Mouse (Mus musculus) kidney, postnatal 0 days (tissue): Measurements from ENCODE around the gene Btbd9. TPM values are rescaled to one million over a fixed set of nuclear protein-coding genes. Genes with fewer than 3 reads are reported as not detected.

Source experiments
- ATAC-seq: fragments of 200-750 bp; cut with Nextera tagmentation; replicated peaks from 2 replicates; pipeline ENCODE4 v1.8.0; 2017; ENCODE audit warnings: low read depth, moderate number of reproducible peaks, moderate TSS enrichment, moderate library complexity; ENCODE audit not compliant: low FRiP score
- DNase-seq: peaks from one replicate; pipeline ENCODE4 v3.0.0-alpha.2; 2016; ENCODE audit warnings: low spot score
- H3K27ac ChIP-seq: fragments of 300-500 bp; sonication (generic); 2 replicates; pipeline ENCODE4 v1.5.1; 2014; ENCODE audit warnings: mild to moderate bottlenecking
- H3K27me3 ChIP-seq: fragments of 300-500 bp; sonication (generic); 2 replicates; pipeline ENCODE4 v1.6.1; 2014; ENCODE audit warnings: low read length, mixed read lengths; ENCODE audit not compliant: insufficient read depth
- H3K36me3 ChIP-seq: fragments of 300-500 bp; sonication (generic); 2 replicates; pipeline ENCODE4 v1.6.1; 2014; ENCODE audit warnings: low read length, mixed read lengths; ENCODE audit not compliant: insufficient read depth
- H3K4me1 ChIP-seq: fragments of 300-500 bp; sonication (generic); replicated peaks from 2 replicates; pipeline ENCODE4 v1.6.1; 2014; ENCODE audit warnings: antibody characterized with exemption, low read length, mixed read lengths; ENCODE audit not compliant: insufficient read depth
- H3K4me2 ChIP-seq: fragments of 300-500 bp; sonication (generic); 2 replicates; pipeline ENCODE4 v1.6.1; 2014; ENCODE audit warnings: mild to moderate bottlenecking, low read length, moderate library complexity, mixed read lengths
- H3K4me3 ChIP-seq: fragments of 300-500 bp; sonication (generic); replicated peaks from 2 replicates; pipeline ENCODE4 v1.5.1; 2014; ENCODE audit warnings: low read depth, low read length
- H3K9ac ChIP-seq: fragments of 300-500 bp; sonication (generic); 2 replicates; pipeline ENCODE4 v1.6.1; 2014; ENCODE audit warnings: low read depth, low read length
- H3K9me3 ChIP-seq: fragments of 300-500 bp; sonication (generic); replicated peaks from 2 replicates; pipeline ENCODE4 v1.6.1; 2016; ENCODE audit warnings: low read length, inconsistent platforms, mixed read lengths
- CTCF ChIP-seq: IDR thresholded peaks from 2 replicates; pipeline ENCODE4 v1.5.1; 2016; ENCODE audit warnings: antibody characterized with exemption, low read depth, mild to moderate bottlenecking, moderate library complexity
- WGBS: fragments of 180-500 bp; shearing (Covaris S2); extraction: QIAGEN DNeasy Blood & Tissue Kit; methylation state at CpG from one replicate; pipeline ENCODE4 v1.1.7; 2014; 5-methylcytosine and 5-hydroxymethylcytosine counted together
- polyA plus RNA-seq: library from polyadenylated mRNA; unstranded; fragments of >200 nt; fragmentation: Nextera tagmentation; extraction: Ambion mirVana; gene quantifications from 2 replicates; pipeline ENCODE4 v1.2.1, GENCODE M21; 2015

The Btbd9 gene
- polyA plus RNA-seq, 1 experiment from 2014 or later, result 41.1 TPM

DNA sequence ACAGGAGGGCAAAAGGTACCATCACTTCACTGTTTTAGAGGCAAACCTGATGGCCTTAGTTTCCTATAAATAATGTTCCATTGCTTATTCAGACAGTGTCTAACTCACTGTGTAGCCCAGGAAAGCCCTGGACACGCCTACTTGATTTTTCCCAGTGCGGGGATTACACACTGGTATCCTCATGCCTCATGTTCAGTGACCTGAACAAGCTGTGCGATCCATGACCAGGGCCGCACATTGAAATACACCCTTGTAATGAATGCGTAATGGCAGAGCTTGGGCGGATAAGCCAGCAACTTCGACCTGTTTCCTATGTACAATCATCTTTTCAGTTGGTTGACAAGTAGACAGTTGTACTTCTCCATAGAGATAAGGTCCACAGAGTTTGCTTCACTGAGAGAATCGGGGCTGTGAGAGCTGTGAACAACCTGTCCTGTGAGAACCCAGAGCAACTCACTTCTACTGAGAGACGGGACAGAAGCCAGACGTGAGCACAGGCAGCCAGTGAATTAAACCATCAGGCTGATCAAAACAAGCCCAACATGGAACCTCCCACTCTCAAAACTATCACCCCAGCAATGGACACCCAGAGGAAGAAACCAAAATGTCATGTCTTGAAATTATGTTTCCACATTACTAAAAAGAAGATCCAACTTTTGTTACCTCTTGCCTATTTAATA, 145.2 kb downstream of the Btbd9 start:
- Histone ChIP-seq H3K4me1 (no peaks in the 10 kb centered on the region), H3K27ac (no peak overlapping the region), H3K4me3 (no peak overlapping the region), H3K4me2 (no peak overlapping the region), H3K27me3 (no peaks in the 10 kb centered on the region), H3K9ac (no peak overlapping the region), H3K9me3 (no peaks in the 10 kb centered on the region), H3K36me3 (no peaks in the 10 kb centered on the region)
- peak; percentile 25 for DNase-seq
- ATAC-seq, result no peak
- no peak for TF ChIP-seq CTCF
- WGBS, result 41% methylated on average over 10 of the region's 10 CpGs

DNA sequence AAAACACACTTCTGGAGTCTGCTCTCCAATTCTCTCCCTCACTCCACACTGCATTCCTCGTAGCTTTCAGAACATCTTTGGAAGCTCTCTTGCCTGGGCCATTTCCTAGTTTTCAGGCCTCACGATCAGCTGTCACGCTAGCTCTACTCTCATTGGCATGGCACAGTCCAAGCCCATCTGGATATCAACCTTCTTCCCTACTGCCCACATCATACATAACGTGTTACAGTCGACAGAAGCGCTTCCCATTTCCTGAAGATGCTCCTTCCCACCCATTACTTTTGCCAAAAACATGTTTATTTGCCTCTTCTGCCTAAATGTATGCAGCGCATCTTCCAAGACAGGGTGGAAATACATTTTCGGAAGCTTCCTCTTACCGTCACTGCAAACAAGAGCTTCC, 147.6 kb downstream of the Btbd9 start:
- Histone ChIP-seq H3K4me1 (no peaks in the 10 kb centered on the region), H3K4me2 (no peak overlapping the region), H3K27ac (no peak overlapping the region), H3K36me3 (no peaks in the 10 kb centered on the region), H3K27me3 (no peaks in the 10 kb centered on the region), H3K9me3 (no peaks in the 10 kb centered on the region), H3K9ac (no peak overlapping the region), H3K4me3 (no peak overlapping the region)
- no peak for ATAC-seq
- 93% methylated on average over 9 of the region's 9 CpGs for WGBS
- TF ChIP-seq CTCF, result no peak
- DNase-seq, result no peak

DNA sequence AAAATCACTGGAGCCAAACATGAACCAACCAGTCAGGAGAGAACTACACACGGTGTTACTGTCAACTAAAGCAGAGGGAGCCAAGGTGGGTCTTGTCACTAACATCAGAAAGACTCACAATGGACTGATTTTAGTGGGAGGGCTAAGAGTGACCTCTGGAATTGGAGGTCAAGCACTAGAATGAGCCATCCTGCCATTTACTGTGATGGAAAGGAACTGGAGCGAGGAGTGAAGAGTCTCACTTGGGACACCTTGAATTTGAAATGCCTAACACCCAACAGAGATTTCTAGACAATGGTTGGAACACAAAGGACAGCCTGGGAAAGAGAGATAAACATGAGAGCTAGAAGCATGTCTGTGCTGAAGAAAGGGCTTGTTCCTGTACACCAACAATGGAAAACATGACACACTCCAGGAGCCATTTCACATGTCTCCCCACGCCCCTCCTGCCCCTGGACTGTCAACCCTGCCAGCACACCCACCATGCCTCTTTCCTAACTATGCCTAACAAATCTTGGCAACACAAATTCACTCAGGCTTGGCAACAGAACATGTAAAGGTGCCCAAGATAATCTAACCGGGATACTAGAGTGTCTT, 152.9 kb downstream of the Btbd9 start:
- ATAC-seq (no peak), DNase-seq (no peak)
- H3K4me1 ChIP-seq, result no peaks in the 10 kb centered on the region
- no peaks in the 10 kb centered on the region for H3K9me3 ChIP-seq
- H3K27ac ChIP-seq, result no peak overlapping the region
- H3K27me3 ChIP-seq, result no peaks in the 10 kb centered on the region
- TF ChIP-seq CTCF, result no peak
- WGBS, result 67% methylated on average over 4 of the region's 4 CpGs
- no peak overlapping the region for H3K4me3 ChIP-seq
- no peak overlapping the region for H3K4me2 ChIP-seq
- H3K36me3 ChIP-seq, result no peaks in the 10 kb centered on the region
- H3K9ac ChIP-seq, result no peak overlapping the region

DNA sequence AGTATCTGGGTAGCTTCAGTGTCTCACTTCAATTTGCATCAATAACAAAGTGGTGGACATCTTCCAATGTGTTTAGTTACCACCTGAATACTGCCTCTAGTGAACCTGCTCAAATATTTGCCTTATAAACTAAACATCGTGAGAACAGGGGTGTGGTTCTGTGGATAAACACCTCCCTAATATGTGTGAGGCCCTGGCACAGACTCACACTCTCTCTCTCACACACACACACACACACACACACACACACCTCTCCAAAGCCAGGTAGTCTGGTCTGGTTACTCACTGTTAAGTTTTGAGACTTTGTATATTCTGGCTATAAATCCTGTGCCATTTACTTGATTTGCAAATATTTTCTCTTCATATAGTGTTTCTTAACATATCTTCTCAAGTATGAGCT, 154.0 kb downstream of the Btbd9 start:
- no peak overlapping the region for H3K27ac ChIP-seq
- no peak overlapping the region for H3K4me2 ChIP-seq
- no peaks in the 10 kb centered on the region for H3K36me3 ChIP-seq
- no peaks in the 10 kb centered on the region for H3K27me3 ChIP-seq
- no peak overlapping the region for H3K4me3 ChIP-seq
- no peak overlapping the region for H3K9ac ChIP-seq
- ATAC-seq (no peak), DNase-seq (no peak)
- 49% methylated on average over 1 of the region's 1 CpGs for WGBS
- no peaks in the 10 kb centered on the region for H3K4me1 ChIP-seq
- no peaks in the 10 kb centered on the region for H3K9me3 ChIP-seq
- TF ChIP-seq CTCF, result no peak

DNA sequence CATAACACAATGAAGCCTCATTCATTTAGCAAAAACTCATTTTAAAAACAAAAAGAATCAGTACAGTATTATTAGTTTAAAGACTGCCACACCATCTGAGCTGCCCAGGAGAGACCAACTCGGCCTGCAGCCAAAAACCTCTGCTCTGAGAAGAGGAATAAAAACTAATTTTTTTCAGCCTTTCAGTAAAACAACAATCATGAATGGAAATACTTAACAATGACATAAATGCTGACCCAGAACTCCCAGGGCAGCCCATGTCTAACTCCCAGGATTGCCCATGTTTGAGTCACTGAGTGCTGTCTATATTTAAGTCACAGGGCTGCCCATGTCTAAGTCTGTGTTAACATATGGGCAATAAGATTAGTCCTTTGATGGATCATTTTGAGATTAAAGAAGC, 155.0 kb downstream of the Btbd9 start:
- no peak overlapping the region for H3K9ac ChIP-seq
- no peaks in the 10 kb centered on the region for H3K36me3 ChIP-seq
- H3K4me2 ChIP-seq, result no peak overlapping the region
- H3K4me3 ChIP-seq, result no peak overlapping the region
- DNase-seq, result no peak
- H3K4me1 ChIP-seq, result no peaks in the 10 kb centered on the region
- 80% methylated on average over 1 of the region's 1 CpGs for WGBS
- no peak for ATAC-seq
- H3K27me3 ChIP-seq, result no peaks in the 10 kb centered on the region
- no peaks in the 10 kb centered on the region for H3K9me3 ChIP-seq
- TF ChIP-seq CTCF, result no peak
- H3K27ac ChIP-seq, result no peak overlapping the region

DNA sequence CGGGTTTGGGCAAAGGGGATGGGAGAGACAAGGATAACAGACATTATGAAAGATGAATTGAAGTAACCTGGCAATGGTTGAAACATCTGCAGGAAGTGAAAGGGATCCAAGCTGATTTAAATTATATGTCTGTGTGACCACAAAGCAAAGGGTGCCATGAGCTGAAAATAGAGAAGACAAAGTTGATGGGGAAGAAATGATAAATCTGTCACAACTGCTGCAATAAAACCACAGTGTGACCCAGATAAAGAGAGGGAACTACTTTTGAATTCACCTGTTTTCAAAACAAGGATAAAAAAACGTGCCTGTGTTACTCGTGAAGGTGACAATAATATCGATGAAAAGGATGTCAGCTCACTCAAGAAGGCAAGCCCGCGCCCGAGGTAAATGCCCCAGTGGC, 156.8 kb downstream of the Btbd9 start:
- TF ChIP-seq CTCF, result no peak
- Histone ChIP-seq H3K9me3 (no peaks in the 10 kb centered on the region), H3K36me3 (no peaks in the 10 kb centered on the region), H3K4me1 (no peaks in the 10 kb centered on the region), H3K4me2 (no peak overlapping the region), H3K27ac (no peak overlapping the region), H3K27me3 (no peaks in the 10 kb centered on the region), H3K9ac (no peak overlapping the region), H3K4me3 (no peak overlapping the region)
- 74% methylated on average over 7 of the region's 7 CpGs for WGBS
- ATAC-seq, result no peak
- no peak for DNase-seq

DNA sequence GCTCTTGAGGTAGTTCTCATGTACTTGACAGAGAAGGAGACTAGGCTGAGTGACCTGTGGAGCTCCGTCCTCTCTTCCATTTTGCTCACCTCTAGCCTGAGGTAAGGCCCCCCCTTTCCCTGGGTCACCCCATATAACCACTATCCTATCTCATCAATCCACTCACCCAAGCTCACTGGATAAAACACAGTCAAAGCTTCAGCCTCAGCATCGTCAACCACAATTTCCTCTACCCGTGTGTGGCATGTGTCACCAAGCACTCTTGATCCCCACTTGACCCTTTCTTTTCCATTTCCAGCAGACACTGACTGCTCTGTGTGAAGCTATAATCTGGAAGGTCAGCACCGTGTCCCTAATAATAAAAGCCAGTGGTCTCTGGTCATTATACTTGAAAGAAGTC, 157.8 kb downstream of the Btbd9 start:
- DNase-seq, result no peak
- Histone ChIP-seq H3K36me3 (no peaks in the 10 kb centered on the region), H3K9me3 (no peaks in the 10 kb centered on the region), H3K9ac (no peak overlapping the region), H3K4me3 (no peak overlapping the region), H3K27ac (no peak overlapping the region), H3K27me3 (no peaks in the 10 kb centered on the region), H3K4me1 (no peaks in the 10 kb centered on the region), H3K4me2 (no peak overlapping the region)
- WGBS, result 75% methylated on average over 4 of the region's 4 CpGs
- no peak for ATAC-seq
- TF ChIP-seq CTCF, result no peak
